ENCODE assay signal across 26 mouse cellular contexts in genomic region chr17:33597271-33597670, GRCm38 (mm10). TPM values are rescaled to one million over a fixed set of nuclear protein-coding genes. Genes with fewer than 3 reads are reported as not detected.
A peak's percentile ranks its signal among the peaks of the same experiment; 100 is the strongest.
DNase-seq lines count a peak whose midpoint lies in the region; ATAC-seq and TF ChIP-seq lines count a peak whose summit lies in the region.
"Had no signal": no experiment of that assay in that cellular context is flagged by ENCODE, and none has a peak within 500 bp of the region (broad histone marks: within the 10 kb centered on the region; RNA-seq: fewer than 3 reads in every experiment).

No protein-coding gene starts in this region.

- peak; percentile 28; the same call in 1 of the 2 replicates for TF ChIP-seq CTCF in lung, embryonic 14.5 days (IDR thresholded peaks at IDR 0.05; ENCODE audit: low read depth)
- TF ChIP-seq CTCF in stomach, postnatal 0 days (IDR thresholded peaks at IDR 0.05; ENCODE audit: low read depth): peak; percentile 38; the same call in 1 of the 2 replicates

- no peaks in the 10 kb centered on the region for H3K4me1 ChIP-seq in lung, embryonic 14.5 days (ENCODE audit: insufficient read depth)
- H3K4me1 ChIP-seq in ES-E14 (ENCODE audit: control insufficient read depth in 2 of 2, insufficient read depth in 2 of 2, low read length in 2 of 2, poor library complexity in 1 of 2): peaks cover 5 to 15% of the 10 kb centered on the region in 2 experiments
- H3K4me1 ChIP-seq in stomach, postnatal 0 days (replicated peaks; ENCODE audit: control insufficient read depth, insufficient read depth): no peaks in the 10 kb centered on the region
- no peaks in the 10 kb centered on the region for H3K4me1 ChIP-seq in hindbrain, embryonic 13.5 days (replicated peaks)
- H3K4me1 ChIP-seq: forebrain, embryonic 10.5 days; heart, embryonic 10.5 days; hindbrain, embryonic 15.5 days; limb, embryonic 15.5 days; lung, embryonic 15.5 days had no signal

- no peaks in the 10 kb centered on the region for H3K27me3 ChIP-seq in lung, embryonic 14.5 days (ENCODE audit: insufficient read depth, low read length)
- no peaks in the 10 kb centered on the region for H3K27me3 ChIP-seq in stomach, postnatal 0 days (ENCODE audit: control insufficient read depth, insufficient read depth, low read length)
- H3K27me3 ChIP-seq in hindbrain, embryonic 13.5 days: no peaks in the 10 kb centered on the region
- H3K27me3 ChIP-seq: hindbrain, embryonic 15.5 days; limb, embryonic 15.5 days; lung, embryonic 15.5 days had no signal

- no peak overlapping the region for H3K4me3 ChIP-seq in lung, embryonic 14.5 days (ENCODE audit: low read depth, low read length)
- H3K4me3 ChIP-seq in ES-E14 (ENCODE audit: insufficient read depth in 1 of 2, low read depth in 1 of 2, low read length in 2 of 2, poor library complexity in 1 of 2, severe bottlenecking in 1 of 2): no peak overlapping the region
- no peak overlapping the region for H3K4me3 ChIP-seq in stomach, postnatal 0 days (ENCODE audit: low read depth, low read length)
- no peak overlapping the region for H3K4me3 ChIP-seq in hindbrain, embryonic 13.5 days
- H3K4me3 ChIP-seq: forebrain, embryonic 10.5 days; heart, embryonic 10.5 days; hindbrain, embryonic 15.5 days; limb, embryonic 15.5 days; lung, embryonic 15.5 days; myocyte had no signal

- H3K27ac ChIP-seq in lung, embryonic 14.5 days (ENCODE audit: low read depth): no peak overlapping the region
- H3K27ac ChIP-seq in ES-E14 (ENCODE audit: insufficient read depth, low read depth, low read length, poor library complexity, severe bottlenecking): no peak overlapping the region
- H3K27ac ChIP-seq in stomach, postnatal 0 days (replicated peaks): no peak overlapping the region
- no peak overlapping the region for H3K27ac ChIP-seq in hindbrain, embryonic 13.5 days
- H3K27ac ChIP-seq: forebrain, embryonic 10.5 days; heart, embryonic 10.5 days; hindbrain, embryonic 15.5 days; limb, embryonic 15.5 days; lung, embryonic 15.5 days had no signal

- no peak overlapping the region for H3K9ac ChIP-seq in lung, embryonic 14.5 days
- no peak overlapping the region for H3K9ac ChIP-seq in ES-E14 (ENCODE audit: insufficient read depth, low read depth, low read length, poor library complexity, severe bottlenecking)
- H3K9ac ChIP-seq in stomach, postnatal 0 days (ENCODE audit: low read length): no peak overlapping the region
- no peak overlapping the region for H3K9ac ChIP-seq in hindbrain, embryonic 13.5 days
- H3K9ac ChIP-seq: hindbrain, embryonic 15.5 days; limb, embryonic 15.5 days; lung, embryonic 15.5 days had no signal

- H3K9me3 ChIP-seq in lung, embryonic 14.5 days (ENCODE audit: low read depth, low read length): no peaks in the 10 kb centered on the region; the same call in 1 of the 2 replicates
- no peaks in the 10 kb centered on the region for H3K9me3 ChIP-seq in ES-E14 (ENCODE audit: control insufficient read depth, insufficient read depth, low read depth, low read length)
- no peaks in the 10 kb centered on the region for H3K9me3 ChIP-seq in stomach, postnatal 0 days (ENCODE audit: control insufficient read depth, low read length)
- peaks cover 4% of the 10 kb centered on the region; the same call in 1 of the 2 replicates for H3K9me3 ChIP-seq in hindbrain, embryonic 13.5 days
- H3K9me3 ChIP-seq: hindbrain, embryonic 15.5 days; limb, embryonic 15.5 days; lung, embryonic 15.5 days had no signal

- ATAC-seq in CD4-positive, CD25-positive, alpha-beta regulatory T cell, adult 4 months: no peak
- no peak for ATAC-seq in lung, embryonic 14.5 days (ENCODE audit: insufficient read depth)
- ATAC-seq in stomach, postnatal 0 days (ENCODE audit: low FRiP score, low TSS enrichment): no peak
- no peak for ATAC-seq in cerebellum, adult (ENCODE audit: insufficient number of reproducible peaks, low FRiP score, low TSS enrichment)
- ATAC-seq in hindbrain, embryonic 13.5 days (ENCODE audit: low FRiP score): no peak
- ATAC-seq: activated CD4-positive, CD25-positive, alpha-beta regulatory T cell, adult 4 months had no signal

- in situ Hi-C loops in ES-E14 (cut with MboI; ENCODE audit: low sequenced_read_pairs in 2 of 2, unreplicated experiment in 2 of 2): no loop called here

- no peaks in the 10 kb centered on the region for H3K36me3 ChIP-seq in lung, embryonic 14.5 days (ENCODE audit: insufficient read depth)
- no peaks in the 10 kb centered on the region for H3K36me3 ChIP-seq in ES-E14 (ENCODE audit: control insufficient read depth, insufficient read depth, low read length, poor library complexity, severe bottlenecking)
- H3K36me3 ChIP-seq in stomach, postnatal 0 days (ENCODE audit: control insufficient read depth, insufficient read depth, low read length): no peaks in the 10 kb centered on the region
- H3K36me3 ChIP-seq in hindbrain, embryonic 13.5 days: no peaks in the 10 kb centered on the region
- H3K36me3 ChIP-seq: forebrain, embryonic 10.5 days; heart, embryonic 10.5 days; hindbrain, embryonic 15.5 days; limb, embryonic 15.5 days; lung, embryonic 15.5 days had no signal

- DNase-seq in CD4-positive, CD25-positive, alpha-beta regulatory T cell, adult 2 months (ENCODE audit: low read depth, low spot score): peak; percentile 13
- no peak for DNase-seq in lung, embryonic 14.5 days
- DNase-seq in lung, postnatal 36 days: no peak
- DNase-seq in ES-E14 (ENCODE audit: low read depth, low spot score): no peak
- no peak for DNase-seq in stomach, postnatal 0 days (ENCODE audit: low spot score)
- DNase-seq: adrenal gland, postnatal 25 days; cerebellum, adult 9-10 months; gastrocnemius, postnatal 36 days; heart, postnatal 10 days; kidney, adult 2 months; kidney, postnatal 4 days; midbrain, embryonic 14.5 days; retina, postnatal 1 day; right cerebral cortex, postnatal 4 days; thymus, adult 2 months had no signal

- no peak overlapping the region for H3K4me2 ChIP-seq in lung, embryonic 14.5 days
- no peak overlapping the region for H3K4me2 ChIP-seq in stomach, postnatal 0 days (replicated peaks; ENCODE audit: low read depth)
- H3K4me2 ChIP-seq in hindbrain, embryonic 13.5 days: no peak overlapping the region
- H3K4me2 ChIP-seq: hindbrain, embryonic 15.5 days; limb, embryonic 15.5 days; lung, embryonic 15.5 days had no signal

- no peak for TF ChIP-seq EP300 in stomach, postnatal 0 days (optimal IDR thresholded peaks at IDR 0.05)

TF ChIP-seq in ES-E14, 5 proteins besides CTCF, POLR2A, EP300 and RAD21:
- TF ChIP-seq ZNF384 (IDR thresholded peaks at IDR 0.05; ENCODE audit: low read depth, low read length): 0 out of 2 replicates have a peak, but pooled peaks have one; percentile 23
- TF ChIP-seq MAFK (IDR thresholded peaks at IDR 0.05; ENCODE audit: insufficient read depth, low read depth, low read length): no peak
- peak; percentile 64; the same call in 1 of the 2 replicates for TF ChIP-seq ZC3H11A (IDR thresholded peaks at IDR 0.05; ENCODE audit: borderline replicate concordance, low read depth, low read length)
- TF ChIP-seq HCFC1 (IDR thresholded peaks at IDR 0.05; ENCODE audit: borderline replicate concordance, insufficient read depth, low read length): no peak
- TF ChIP-seq CHD2 (IDR thresholded peaks at IDR 0.05; ENCODE audit: low read depth, low read length): no peak

RNA-seq across cellular contexts. Expression of gene Zfp414, which starts 31.6 kb away (rescaled TPM):
- 10 to 100 TPM; 51.4 to 82.4 TPM for polyA plus RNA-seq in CD4-positive, CD25-positive, alpha-beta regulatory T cell, adult 4 months (2017; shearing (Covaris generic))
- 68.6 and 74.0 TPM in 2 replicates for polyA plus RNA-seq in lung, embryonic 14.5 days (2014; fragmentation: Nextera tagmentation; extraction: Ambion mirVana)
- total RNA-seq in ES-E14 (2012; rRNA removed): 13.6 and 19.8 TPM in 2 replicates
- 23.7 and 27.5 TPM in 2 replicates for polyA plus RNA-seq in stomach, postnatal 0 days (2015; fragmentation: Nextera tagmentation; extraction: Ambion mirVana)
- 68.9 and 70.0 TPM in 2 replicates for polyA plus RNA-seq in hindbrain, embryonic 13.5 days (2015; fragmentation: Nextera tagmentation; extraction: Ambion mirVana)

RNA-seq across cellular contexts. Expression of gene Pram1, which starts 40.6 kb away (rescaled TPM):
- polyA plus RNA-seq in CD4-positive, CD25-positive, alpha-beta regulatory T cell, adult 4 months (2017; shearing (Covaris generic)): 1 to 10 TPM; 1.3 to 2.4 TPM
- polyA plus RNA-seq in lung, embryonic 14.5 days (2014; fragmentation: Nextera tagmentation; extraction: Ambion mirVana): 0.55 and 1.6 TPM in 2 replicates
- 0.45 and 0.69 TPM in 2 replicates for total RNA-seq in ES-E14 (2012; rRNA removed)
- polyA plus RNA-seq in stomach, postnatal 0 days (2015; fragmentation: Nextera tagmentation; extraction: Ambion mirVana): 0.19 and 0.27 TPM in 2 replicates
- polyA plus RNA-seq in hindbrain, embryonic 13.5 days (2015; fragmentation: Nextera tagmentation; extraction: Ambion mirVana): 0.49 and 0.83 TPM in 2 replicates
- total RNA-seq: gastrocnemius, postnatal 36 days; left cerebral cortex, postnatal 25 days had no signal

RNA-seq across cellular contexts. Expression of gene Myo1f, which starts 41.8 kb away (rescaled TPM):
- polyA plus RNA-seq in CD4-positive, CD25-positive, alpha-beta regulatory T cell, adult 4 months (2017; shearing (Covaris generic)): 10 to 100 TPM; 51.2 to 91.0 TPM
- polyA plus RNA-seq in lung, embryonic 14.5 days (2014; fragmentation: Nextera tagmentation; extraction: Ambion mirVana): 4.3 and 4.7 TPM in 2 replicates
- 11.9 and 13.8 TPM in 2 replicates for total RNA-seq in ES-E14 (2012; rRNA removed)
- 0.98 and 1.5 TPM in 2 replicates for polyA plus RNA-seq in stomach, postnatal 0 days (2015; fragmentation: Nextera tagmentation; extraction: Ambion mirVana)
- 1.8 and 2.4 TPM in 2 replicates for polyA plus RNA-seq in hindbrain, embryonic 13.5 days (2015; fragmentation: Nextera tagmentation; extraction: Ambion mirVana)
- polyA plus RNA-seq: myocyte had no signal
